Mouse (Mus musculus) spleen, postnatal 10 days (tissue): ENCODE results near the gene 9530068E07Rik.

ENCODE experiments used
- DNase-seq, 2 experiments: peaks; one replicate each; pipeline ENCODE4 v3.0.0; 2021 to 2022; ENCODE audit warnings: low spot score in 2 of 2

Gene 9530068E07Rik

GRCm38 (mm10) chr11:52421053-52421778 lies 25.0 kb downstream of the 9530068E07Rik start:
- peak; percentile 24 to 69 for DNase-seq

- DNase-seq, result no peak
Observed at GRCm38 (mm10) chr11:52429440-52429839, 33.2 kb downstream of the 9530068E07Rik start.

- no peak for DNase-seq
Observed at GRCm38 (mm10) chr11:52431594-52431993, 35.4 kb downstream of the 9530068E07Rik start.

- no peak for DNase-seq
Observed at GRCm38 (mm10) chr11:52432148-52432547, 35.9 kb downstream of the 9530068E07Rik start.

GRCm38 (mm10) chr11:52433076-52433796 lies 37.0 kb downstream of the 9530068E07Rik start:
- DNase-seq, result no peak

- DNase-seq, result no peak
Observed at GRCm38 (mm10) chr11:52433797-52434195, 37.6 kb downstream of the 9530068E07Rik start.

- DNase-seq, result no peak
Observed at GRCm38 (mm10) chr11:52435466-52435865, 39.2 kb downstream of the 9530068E07Rik start.

- DNase-seq, result no peak
Observed at GRCm38 (mm10) chr11:52437123-52437522, 40.9 kb downstream of the 9530068E07Rik start.

- DNase-seq, result no peak
Observed at GRCm38 (mm10) chr11:52441096-52441495, 44.9 kb downstream of the 9530068E07Rik start.

GRCm38 (mm10) chr11:52447242-52447641 lies 51.0 kb downstream of the 9530068E07Rik start:
- DNase-seq, result no peak

GRCm38 (mm10) chr11:52449004-52449403 lies 52.8 kb downstream of the 9530068E07Rik start:
- DNase-seq, result no peak

GRCm38 (mm10) chr11:52458281-52458680 lies 62.1 kb downstream of the 9530068E07Rik start:
- DNase-seq, result no peak
